ENCODE assay signal across 8 mouse cellular contexts in genomic region chr1:195132070-195132469, GRCm38 (mm10). TPM values are rescaled to one million over a fixed set of nuclear protein-coding genes. Genes with fewer than 3 reads are reported as not detected.
DNase-seq lines count a peak whose midpoint lies in the region; ATAC-seq lines count a peak whose summit lies in the region.

No protein-coding gene starts in this region.

- peak overlapping the region; percentile 60; the same call in 1 of the 2 replicates for H3K4me3 ChIP-seq in hindbrain, embryonic 12.5 days
- peak overlapping the region; percentile 76 for H3K4me3 ChIP-seq in lung, embryonic 16.5 days (ENCODE audit: low read length)

- no peaks in the 10 kb centered on the region for H3K9me3 ChIP-seq in hindbrain, embryonic 12.5 days (replicated peaks)
- no peaks in the 10 kb centered on the region for H3K9me3 ChIP-seq in lung, embryonic 16.5 days (ENCODE audit: control insufficient read depth, low read length)

- peak; percentile 4 for DNase-seq in embryo, embryonic 11 days
- no peak for DNase-seq in embryo, embryonic 9.5 days (ENCODE audit: extremely low spot score)
- peak; percentile 39 for DNase-seq in adipocyte (ENCODE audit: low spot score)
- no peak for DNase-seq in ovary, postnatal 14 days (ENCODE audit: low spot score)
- DNase-seq in right cerebral cortex, adult 18-20 months: no peak
- DNase-seq in layer of hippocampus, postnatal 25 days (ENCODE audit: extremely low spot score in 1 of 2, low spot score in 1 of 2): no peak

- peak overlapping the region; percentile 55 for H3K4me2 ChIP-seq in hindbrain, embryonic 12.5 days (replicated peaks)
- H3K4me2 ChIP-seq in lung, embryonic 16.5 days (ENCODE audit: low read depth, low read length): peak overlapping the region; percentile 72

- 0 out of 2 replicates have a peak, but pooled peaks cover 6% of the 10 kb centered on the region for H3K36me3 ChIP-seq in hindbrain, embryonic 12.5 days
- peaks cover 10% of the 10 kb centered on the region; the same call in 1 of the 2 replicates for H3K36me3 ChIP-seq in lung, embryonic 16.5 days (ENCODE audit: control insufficient read depth, insufficient read depth, low read length)

- no peak for ATAC-seq in hindbrain, embryonic 12.5 days (ENCODE audit: low FRiP score)
- ATAC-seq in lung, embryonic 16.5 days (ENCODE audit: low read depth): no peak

- H3K27me3 ChIP-seq in hindbrain, embryonic 12.5 days: no peaks in the 10 kb centered on the region
- H3K27me3 ChIP-seq in lung, embryonic 16.5 days (ENCODE audit: control insufficient read depth, insufficient read depth, low read depth, low read length): no peaks in the 10 kb centered on the region

- H3K9ac ChIP-seq in hindbrain, embryonic 12.5 days: no peak overlapping the region
- no peak overlapping the region; the same call in 1 of the 2 replicates for H3K9ac ChIP-seq in lung, embryonic 16.5 days (ENCODE audit: low read length)

- peaks cover 5% of the 10 kb centered on the region; the same call in 1 of the 2 replicates for H3K4me1 ChIP-seq in hindbrain, embryonic 12.5 days
- peaks cover 7% of the 10 kb centered on the region for H3K4me1 ChIP-seq in lung, embryonic 16.5 days (replicated peaks; ENCODE audit: control insufficient read depth, insufficient read depth, low read length)

- no peak overlapping the region for H3K27ac ChIP-seq in hindbrain, embryonic 12.5 days
- H3K27ac ChIP-seq in lung, embryonic 16.5 days (ENCODE audit: low read length): peak overlapping the region; percentile 99; the same call in 1 of the 2 replicates

- WGBS in hindbrain, embryonic 12.5 days: 54% methylated on average over 3 of the region's 3 CpGs
- WGBS in lung, embryonic 16.5 days: 26% methylated on average over 3 of the region's 3 CpGs

RNA-seq across cellular contexts. Expression of gene Cr1l, which starts 0.7 kb away (rescaled TPM):
- polyA plus RNA-seq in hindbrain, embryonic 12.5 days (2016; fragmentation: Nextera tagmentation; extraction: Ambion mirVana): 37.8 and 42.5 TPM in 2 replicates
- polyA plus RNA-seq in lung, embryonic 16.5 days (2015; fragmentation: Nextera tagmentation; extraction: Ambion mirVana): 71.5 and 81.4 TPM in 2 replicates
- 10 to 100 TPM; 31.8 to 35.8 TPM for total RNA-seq in layer of hippocampus, postnatal 25 days (2021)

RNA-seq across cellular contexts. Expression of gene Cd46, which starts 40.0 kb away (rescaled TPM):
- 1.1 and 1.2 TPM in 2 replicates for polyA plus RNA-seq in hindbrain, embryonic 12.5 days (2016; fragmentation: Nextera tagmentation; extraction: Ambion mirVana)
- 0.87 and 1.5 TPM in 2 replicates for polyA plus RNA-seq in lung, embryonic 16.5 days (2015; fragmentation: Nextera tagmentation; extraction: Ambion mirVana)
- total RNA-seq in layer of hippocampus, postnatal 25 days (2021): 1 to 10 TPM; 2.7 to 5.1 TPM

RNA-seq across cellular contexts. Expression of gene Cr2, which starts 44.4 kb away (rescaled TPM):
- 0.08 and 0.37 TPM in 2 replicates for polyA plus RNA-seq in hindbrain, embryonic 12.5 days (2016; fragmentation: Nextera tagmentation; extraction: Ambion mirVana)
- 0.23 and 0.28 TPM in 2 replicates for polyA plus RNA-seq in lung, embryonic 16.5 days (2015; fragmentation: Nextera tagmentation; extraction: Ambion mirVana)
- total RNA-seq in layer of hippocampus, postnatal 25 days (2021): under 1 TPM; 0.39 to 0.92 TPM

Comparison
In these comparisons a context has a peak if more than half of its experiments do, and no peak if none do; other contexts are left out.
1. DNase-seq: peak in embryo, embryonic 11 days (single experiment) and adipocyte (single experiment); none in embryo, embryonic 9.5 days (single experiment), ovary, postnatal 14 days (single experiment), right cerebral cortex, adult 18-20 months (single experiment) and layer of hippocampus, postnatal 25 days (0 of 2).